ENCODE assay signal across 18 mouse cellular contexts in genomic region chr10:94779319-94779718, GRCm38 (mm10).
"Had no signal": no experiment of that assay in that cellular context is flagged by ENCODE, and none has a peak within 500 bp of the region (broad histone marks: within the 10 kb centered on the region; RNA-seq: fewer than 3 reads in every experiment).

No protein-coding gene starts in this region.

- H3K27me3 ChIP-seq: liver, embryonic 13.5 days; megakaryocyte, embryonic 14.5 days; midbrain, embryonic 12.5 days; midbrain, embryonic 15.5 days; neural tube, embryonic 12.5 days had no signal

- DNase-seq: liver, embryonic 13.5 days; lung, adult 18-20 months; lung, embryonic 14.5 days; lung, postnatal 10 days; lung, postnatal 4 days; retina, postnatal 1 day; right cerebral cortex, adult 18-20 months; right cerebral cortex, postnatal 25 days; right cerebral cortex, postnatal 4 days; spleen, adult 18-20 months; thymus, adult 18-20 months; thymus, postnatal 14 days; thymus, postnatal 36 days had no signal

- H3K4me2 ChIP-seq: liver, embryonic 13.5 days; lung, embryonic 14.5 days; midbrain, embryonic 12.5 days; midbrain, embryonic 15.5 days; neural tube, embryonic 12.5 days had no signal

- H3K4me3 ChIP-seq: liver, embryonic 13.5 days; megakaryocyte, embryonic 14.5 days; midbrain, embryonic 10.5 days; midbrain, embryonic 12.5 days; midbrain, embryonic 15.5 days; neural tube, embryonic 12.5 days had no signal

- H3K36me3 ChIP-seq: liver, embryonic 13.5 days; midbrain, embryonic 15.5 days; neural tube, embryonic 12.5 days had no signal

- H3K4me1 ChIP-seq: midbrain, embryonic 10.5 days; midbrain, embryonic 12.5 days; midbrain, embryonic 15.5 days; neural tube, embryonic 12.5 days had no signal

- H3K9me3 ChIP-seq: liver, embryonic 13.5 days; megakaryocyte, embryonic 14.5 days; midbrain, embryonic 10.5 days; midbrain, embryonic 12.5 days; midbrain, embryonic 15.5 days; neural tube, embryonic 12.5 days had no signal

- ATAC-seq: midbrain, embryonic 15.5 days had no signal

- H3K9ac ChIP-seq: liver, embryonic 13.5 days; lung, embryonic 14.5 days; midbrain, embryonic 12.5 days; midbrain, embryonic 15.5 days; neural tube, embryonic 12.5 days had no signal

- H3K27ac ChIP-seq: liver, embryonic 13.5 days; midbrain, embryonic 10.5 days; midbrain, embryonic 12.5 days; midbrain, embryonic 15.5 days; neural tube, embryonic 12.5 days had no signal
